Mouse (Mus musculus): ENCODE results near the gene Ehd4. TPM values are rescaled to one million over a fixed set of nuclear protein-coding genes. Genes with fewer than 3 reads are reported as not detected.

Ehd4 gene
- polyA plus RNA-seq, 1 experiment from 2014 or later: 27.5 TPM

DNA sequence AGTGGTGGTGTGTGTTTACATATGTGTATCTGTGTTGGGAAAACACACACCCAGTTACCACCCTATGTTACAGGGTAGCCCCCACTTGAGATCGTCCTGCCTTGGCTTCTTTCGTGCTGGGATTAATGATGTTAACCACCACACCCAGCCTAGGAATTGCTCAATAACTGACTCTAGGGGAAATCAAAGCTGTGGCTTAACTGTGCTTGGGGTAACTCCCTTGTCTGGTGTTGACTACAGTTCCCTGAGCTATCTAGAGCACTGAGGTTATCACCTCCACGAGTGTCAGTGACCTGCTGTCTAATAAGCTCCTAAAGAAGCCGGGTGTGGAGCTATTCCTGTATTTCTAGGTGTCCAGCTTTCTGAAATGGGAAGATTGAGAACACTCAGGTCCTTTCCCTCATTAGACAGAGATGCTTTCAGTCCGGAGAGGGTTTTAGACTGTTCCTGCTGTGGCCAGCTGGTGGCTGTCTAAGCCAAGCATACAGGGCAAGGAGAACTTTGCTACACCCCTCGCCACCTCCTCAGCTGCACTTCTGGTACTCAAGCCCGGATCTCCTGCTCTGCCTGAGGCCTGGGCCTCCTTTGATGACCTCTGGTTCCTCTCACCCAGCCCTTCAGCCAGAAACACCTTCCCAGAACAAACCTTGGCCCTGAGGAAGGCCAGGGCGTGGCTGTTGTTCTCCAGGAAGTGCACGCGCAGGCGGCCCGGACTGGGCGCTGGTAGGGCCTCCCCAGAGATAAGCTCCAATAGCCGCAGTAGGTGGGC, 69.6 kb downstream of the Ehd4 start:
- Histone ChIP-seq H3K27ac (no peak overlapping the region), H3K27me3 (ENCODE audit: low read depth, poor library complexity, severe bottlenecking) (no peaks in the 10 kb centered on the region), H3K4me1 (no peaks in the 10 kb centered on the region), H3K36me3 (no peaks in the 10 kb centered on the region), H3K4me3 (no peak overlapping the region), H3K9me3 (replicated peaks) (no peaks in the 10 kb centered on the region)
- WGBS: 81% methylated on average over 14 of the region's 14 CpGs
- no peak for DNase-seq (ENCODE audit: low spot score)

DNA sequence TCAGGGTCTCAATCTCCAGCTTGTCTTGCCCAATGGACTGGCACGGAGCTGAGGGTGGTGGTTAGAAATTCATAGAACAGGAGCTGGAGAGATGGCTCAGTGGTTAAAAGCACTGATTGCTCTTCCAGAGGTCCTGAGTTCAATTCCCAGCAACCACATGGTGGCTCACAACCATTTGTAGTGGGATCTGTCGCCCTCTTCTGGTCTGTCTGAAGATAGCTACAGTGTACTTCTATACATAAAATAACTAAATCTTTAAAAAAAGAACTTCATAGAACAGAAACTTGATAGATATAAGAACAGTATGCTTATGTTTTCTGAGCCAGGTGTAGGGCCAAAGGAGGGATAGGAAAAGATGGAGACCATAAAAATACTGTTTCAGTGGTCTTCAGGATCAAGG, 72.0 kb downstream of the Ehd4 start:
- Histone ChIP-seq H3K4me1 (peaks cover under 1% of the 10 kb centered on the region; the same call in 1 of the 2 replicates), H3K36me3 (no peaks in the 10 kb centered on the region), H3K27ac (no peak overlapping the region), H3K27me3 (ENCODE audit: low read depth, poor library complexity, severe bottlenecking) (peaks cover 14% of the 10 kb centered on the region), H3K9me3 (replicated peaks) (no peaks in the 10 kb centered on the region), H3K4me3 (no peak overlapping the region)
- 71% methylated on average over 2 of the region's 2 CpGs for WGBS
- DNase-seq (ENCODE audit: low spot score): no peak

GRCm38 (mm10) chr2:120076076-120076705, 78.2 kb downstream of the Ehd4 start:
- peaks cover 15% of the 10 kb centered on the region for H3K4me1 ChIP-seq

GRCm38 (mm10) chr2:120074096-120074495, 80.3 kb downstream of the Ehd4 start:
- H3K36me3 ChIP-seq: no peaks in the 10 kb centered on the region
- 89% methylated on average over 4 of the region's 4 CpGs for WGBS
- H3K4me3 ChIP-seq: no peak overlapping the region
- H3K27ac ChIP-seq: no peak overlapping the region
- no peak for DNase-seq (ENCODE audit: low spot score)
- H3K27me3 ChIP-seq (ENCODE audit: low read depth, poor library complexity, severe bottlenecking): peaks cover 57% of the 10 kb centered on the region
- no peaks in the 10 kb centered on the region for H3K9me3 ChIP-seq (replicated peaks)
- H3K4me1 ChIP-seq: peaks cover 15% of the 10 kb centered on the region

More at GRCm38 (mm10) chr2:120076076-120076705, 78.2 kb downstream of the Ehd4 start:
- Histone ChIP-seq H3K9me3 (replicated peaks) (no peaks in the 10 kb centered on the region), H3K27me3 (ENCODE audit: low read depth, poor library complexity, severe bottlenecking) (peaks cover 51% of the 10 kb centered on the region), H3K36me3 (no peaks in the 10 kb centered on the region), H3K27ac (no peak overlapping the region), H3K4me3 (peak overlapping the region; percentile 47)
- 3% methylated on average over 36 of the region's 36 CpGs for WGBS
- DNase-seq (ENCODE audit: low spot score): peak; percentile 73

- WGBS: 76% methylated on average over 8 of the region's 8 CpGs
- no peak for DNase-seq (ENCODE audit: low spot score)
- Histone ChIP-seq H3K4me3 (no peak overlapping the region), H3K27me3 (ENCODE audit: low read depth, poor library complexity, severe bottlenecking) (peaks cover 13% of the 10 kb centered on the region), H3K36me3 (no peaks in the 10 kb centered on the region), H3K9me3 (replicated peaks) (no peaks in the 10 kb centered on the region), H3K4me1 (no peaks in the 10 kb centered on the region; the same call in 1 of the 2 replicates), H3K27ac (no peak overlapping the region)
Measured at GRCm38 (mm10) chr2:120069466-120069990, 84.9 kb downstream of the Ehd4 start.

DNA sequence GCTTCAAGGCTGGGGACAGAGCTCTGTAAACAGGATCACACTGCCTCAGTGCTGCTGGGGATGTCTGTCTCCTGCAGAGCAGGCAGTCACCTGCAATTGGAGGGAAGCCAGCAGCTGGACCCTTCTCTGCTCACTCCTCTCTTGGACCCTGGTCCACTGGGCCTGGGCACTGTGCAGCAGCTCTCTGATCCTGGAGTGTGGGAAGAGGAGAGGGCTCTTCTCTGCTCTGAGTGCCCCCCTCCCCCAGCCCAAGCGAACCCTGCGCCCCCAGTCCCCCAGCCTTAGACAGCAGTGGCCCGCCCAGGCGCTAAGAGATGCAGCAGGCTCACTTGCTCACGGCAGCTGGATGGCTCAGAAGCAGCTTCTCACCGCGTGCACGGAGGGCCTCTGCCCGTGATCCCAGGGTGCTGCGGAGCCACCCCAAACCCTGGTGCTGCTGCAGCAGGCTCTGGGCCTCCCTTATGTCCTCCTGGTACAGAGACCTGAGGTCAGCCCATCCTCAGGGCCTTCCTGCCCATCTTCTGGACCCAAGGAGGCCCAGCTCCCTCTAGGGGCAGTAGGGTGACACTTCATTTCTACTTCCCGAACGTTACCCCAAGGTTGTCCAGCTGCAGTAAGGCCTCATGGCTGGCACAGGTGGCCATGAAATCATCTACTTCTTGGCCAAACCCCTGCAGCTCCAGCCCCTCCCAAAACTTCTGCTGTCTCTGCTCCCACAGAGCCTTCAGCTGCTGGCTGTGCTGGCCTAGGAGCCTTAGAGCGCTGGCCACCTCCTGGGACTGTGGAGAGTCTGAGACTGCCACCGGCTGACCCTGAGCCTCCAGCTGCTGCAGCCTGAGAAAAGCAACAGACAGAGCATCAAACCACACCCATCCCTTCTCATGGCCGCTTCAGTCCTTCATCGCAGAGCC, 85.6 kb downstream of the Ehd4 start:
- Histone ChIP-seq H3K9me3 (replicated peaks) (no peaks in the 10 kb centered on the region), H3K27ac (no peak overlapping the region), H3K4me1 (no peaks in the 10 kb centered on the region; the same call in 1 of the 2 replicates), H3K27me3 (ENCODE audit: low read depth, poor library complexity, severe bottlenecking) (peaks cover 6% of the 10 kb centered on the region; the same call in 1 of the 2 replicates), H3K4me3 (no peak overlapping the region), H3K36me3 (no peaks in the 10 kb centered on the region)
- 44% methylated on average over 16 of the region's 16 CpGs for WGBS
- DNase-seq (ENCODE audit: low spot score): peak; percentile 54

GRCm38 (mm10) chr2:120066224-120066623, 88.2 kb downstream of the Ehd4 start:
- Histone ChIP-seq H3K4me3 (no peak overlapping the region), H3K27ac (no peak overlapping the region), H3K27me3 (ENCODE audit: low read depth, poor library complexity, severe bottlenecking) (peaks cover 5% of the 10 kb centered on the region; the same call in 1 of the 2 replicates), H3K4me1 (no peaks in the 10 kb centered on the region; the same call in 1 of the 2 replicates), H3K36me3 (no peaks in the 10 kb centered on the region), H3K9me3 (replicated peaks) (no peaks in the 10 kb centered on the region)
- WGBS: 90% methylated on average over 3 of the region's 3 CpGs
- no peak for DNase-seq (ENCODE audit: low spot score)

DNA sequence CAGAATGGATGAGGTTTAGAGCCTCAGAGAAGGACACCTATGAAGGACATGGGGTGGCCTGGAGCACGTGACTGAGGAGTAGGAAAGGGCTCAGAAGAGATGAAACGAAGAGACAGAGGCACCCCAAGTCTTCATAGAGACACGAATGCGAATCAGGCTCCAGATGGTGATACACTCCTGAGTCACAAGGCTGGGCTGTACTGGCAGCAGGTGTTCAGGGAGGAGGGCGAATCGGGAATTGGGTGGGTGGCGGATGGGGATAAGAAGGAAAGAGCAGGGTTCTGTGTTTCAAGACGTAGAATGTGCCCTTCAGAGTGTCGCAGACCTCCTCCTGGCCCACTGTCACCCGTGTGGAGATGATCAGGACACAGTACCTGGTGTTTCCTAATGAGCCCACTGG, 89.2 kb downstream of the Ehd4 start:
- H3K27ac ChIP-seq: no peak overlapping the region
- no peak for DNase-seq (ENCODE audit: low spot score)
- no peaks in the 10 kb centered on the region for H3K36me3 ChIP-seq
- no peak overlapping the region for H3K4me3 ChIP-seq
- no peaks in the 10 kb centered on the region; the same call in 1 of the 2 replicates for H3K4me1 ChIP-seq
- 89% methylated on average over 10 of the region's 10 CpGs for WGBS
- H3K9me3 ChIP-seq (replicated peaks): no peaks in the 10 kb centered on the region
- H3K27me3 ChIP-seq (ENCODE audit: low read depth, poor library complexity, severe bottlenecking): peaks cover 3% of the 10 kb centered on the region; the same call in 1 of the 2 replicates

GRCm38 (mm10) chr2:120064639-120065038, 89.8 kb downstream of the Ehd4 start:
- H3K4me3 ChIP-seq: no peak overlapping the region
- H3K4me1 ChIP-seq: peaks cover 2% of the 10 kb centered on the region; the same call in 1 of the 2 replicates
- DNase-seq (ENCODE audit: low spot score): no peak
- 81% methylated on average over 6 of the region's 6 CpGs for WGBS
- H3K27me3 ChIP-seq (ENCODE audit: low read depth, poor library complexity, severe bottlenecking): no peaks in the 10 kb centered on the region
- no peak overlapping the region for H3K27ac ChIP-seq
- no peaks in the 10 kb centered on the region for H3K9me3 ChIP-seq (replicated peaks)
- no peaks in the 10 kb centered on the region for H3K36me3 ChIP-seq

GRCm38 (mm10) chr2:120062248-120062647, 92.2 kb downstream of the Ehd4 start:
- no peaks in the 10 kb centered on the region for H3K36me3 ChIP-seq
- no peaks in the 10 kb centered on the region for H3K9me3 ChIP-seq (replicated peaks)
- no peak for DNase-seq (ENCODE audit: low spot score)
- no peaks in the 10 kb centered on the region for H3K27me3 ChIP-seq (ENCODE audit: low read depth, poor library complexity, severe bottlenecking)
- 0 out of 2 replicates have a peak, but pooled peaks cover 6% of the 10 kb centered on the region for H3K4me1 ChIP-seq
- H3K27ac ChIP-seq: no peak overlapping the region
- no peak overlapping the region for H3K4me3 ChIP-seq
- WGBS: 89% methylated on average over 8 of the region's 8 CpGs

- 78% methylated on average over 9 of the region's 9 CpGs for WGBS
- H3K27me3 ChIP-seq (ENCODE audit: low read depth, poor library complexity, severe bottlenecking): no peaks in the 10 kb centered on the region
Measured at GRCm38 (mm10) chr2:120060651-120061050, 93.8 kb downstream of the Ehd4 start.

DNA sequence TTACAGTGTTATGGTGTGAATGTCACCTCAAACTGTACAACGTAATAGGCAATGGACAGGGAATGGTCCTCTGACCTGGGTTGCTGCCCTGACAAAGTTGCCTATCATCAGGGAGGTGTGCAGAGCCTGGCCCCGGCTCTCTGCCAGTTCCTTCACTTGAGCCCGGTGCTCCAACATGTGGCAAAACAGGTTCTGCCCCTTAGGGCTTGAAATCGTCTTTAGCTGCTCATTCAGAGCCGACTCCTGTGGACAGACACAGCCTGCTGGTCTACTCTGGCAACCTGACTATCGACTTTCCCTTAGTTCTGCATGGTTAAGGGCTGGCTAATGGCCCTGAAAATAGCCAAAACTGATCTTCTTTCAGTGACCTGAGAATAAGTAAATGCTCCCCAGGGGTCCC, 94.2 kb downstream of the Ehd4 start:
- H3K27me3 ChIP-seq (ENCODE audit: low read depth, poor library complexity, severe bottlenecking): no peaks in the 10 kb centered on the region
- H3K27ac ChIP-seq: no peak overlapping the region
- no peaks in the 10 kb centered on the region for H3K36me3 ChIP-seq
- WGBS: 72% methylated on average over 6 of the region's 6 CpGs
- DNase-seq (ENCODE audit: low spot score): no peak
- H3K4me3 ChIP-seq: no peak overlapping the region
- no peaks in the 10 kb centered on the region for H3K9me3 ChIP-seq (replicated peaks)
- 0 out of 2 replicates have a peak, but pooled peaks cover 6% of the 10 kb centered on the region for H3K4me1 ChIP-seq

More at GRCm38 (mm10) chr2:120060651-120061050, 93.8 kb downstream of the Ehd4 start:
- Histone ChIP-seq H3K9me3 (replicated peaks) (no peaks in the 10 kb centered on the region), H3K4me3 (no peak overlapping the region), H3K36me3 (no peaks in the 10 kb centered on the region), H3K27ac (no peak overlapping the region), H3K4me1 (0 out of 2 replicates have a peak, but pooled peaks cover 6% of the 10 kb centered on the region)
- no peak for DNase-seq (ENCODE audit: low spot score)
